ENCODE assay signal across 8 mouse cellular contexts in the genomic region with DNA sequence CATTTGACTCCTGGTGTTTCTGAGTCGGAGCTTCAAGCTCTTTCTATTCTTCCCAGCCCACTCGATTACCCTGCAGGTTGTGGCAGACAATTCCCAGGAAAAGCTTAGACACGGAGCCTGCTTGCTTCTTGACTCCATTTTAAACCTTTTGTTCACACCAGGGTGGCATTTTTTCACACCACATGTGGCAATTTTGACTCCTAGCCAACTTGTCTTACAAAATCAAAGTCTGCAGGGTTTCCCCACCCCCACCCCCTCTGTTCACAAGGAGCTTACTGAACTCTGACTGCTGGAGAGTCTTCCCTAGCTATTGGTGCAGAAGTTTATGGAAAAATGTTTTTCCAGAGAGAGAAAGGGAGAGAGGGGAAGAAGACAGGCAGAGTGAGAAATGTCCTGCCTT.
A peak's percentile ranks its signal among the peaks of the same experiment; 100 is the strongest.
DNase-seq lines count a peak whose midpoint lies in the region; ATAC-seq and TF ChIP-seq lines count a peak whose summit lies in the region.

No protein-coding gene starts in this region.

- TF ChIP-seq CTCF in left cerebral cortex, adult 2 months (IDR thresholded peaks at IDR 0.05): no peak; the same call in 1 of the 2 replicates

- no peak overlapping the region for H3K4me3 ChIP-seq in embryonic facial prominence, embryonic 11.5 days (ENCODE audit: low read depth, low read length)
- H3K4me3 ChIP-seq in heart, embryonic 14.5 days (ENCODE audit: control insufficient read depth in 1 of 2, insufficient read depth in 1 of 2, low read depth in 1 of 2, low read length in 2 of 2): 0 out of 4 replicates have a peak overlapping the region, but pooled peaks of 1 of the 2 experiments have one; percentile 8
- H3K4me3 ChIP-seq in left cerebral cortex, adult 2 months: peak overlapping the region; percentile 43

- no peak for ATAC-seq in embryonic facial prominence, embryonic 11.5 days (replicated peaks; ENCODE audit: insufficient number of reproducible peaks, low FRiP score, low TSS enrichment, low read depth)
- ATAC-seq in heart, embryonic 14.5 days (ENCODE audit: insufficient number of reproducible peaks, insufficient read depth, low FRiP score, low read depth): no peak

- H3K4me2 ChIP-seq in embryonic facial prominence, embryonic 11.5 days (ENCODE audit: low read depth, low read length): no peak overlapping the region
- H3K4me2 ChIP-seq in heart, embryonic 14.5 days (ENCODE audit: low read length): peak overlapping the region; percentile 45

- H3K4me1 ChIP-seq in embryonic facial prominence, embryonic 11.5 days (ENCODE audit: control insufficient read depth, insufficient read depth, low read length): no peaks in the 10 kb centered on the region
- peaks cover 5 to 7% of the 10 kb centered on the region in 2 experiments; a peak in 3 of 4 replicates for H3K4me1 ChIP-seq in heart, embryonic 14.5 days (ENCODE audit: control insufficient read depth in 2 of 2, insufficient read depth in 2 of 2, low read length in 2 of 2)

- H3K27me3 ChIP-seq in embryonic facial prominence, embryonic 11.5 days (ENCODE audit: control insufficient read depth, insufficient read depth, low read length): no peaks in the 10 kb centered on the region
- H3K27me3 ChIP-seq in heart, embryonic 14.5 days (ENCODE audit: control insufficient read depth, insufficient read depth, low read length): no peaks in the 10 kb centered on the region

- intact Hi-C loops in left cerebral cortex, adult 2 months (cut with DNase I): no loop called here

- WGBS in embryonic facial prominence, embryonic 11.5 days: 6% methylated on average over 3 of the region's 3 CpGs
- WGBS in heart, embryonic 14.5 days: 9% methylated on average over 3 of the region's 3 CpGs

- peak; percentile 30 to 47 for DNase-seq in left cerebral cortex, adult 18-20 months (ENCODE audit: low spot score in 2 of 2)
- no peak for DNase-seq in left cerebral cortex, adult 11 months (ENCODE audit: low spot score)
- peak; percentile 61 for DNase-seq in embryonic facial prominence, embryonic 11.5 days (ENCODE audit: low spot score)
- peak; percentile 16 to 25 for DNase-seq in left cerebral cortex, adult 2 months (ENCODE audit: extremely low spot score in 1 of 2, low spot score in 2 of 2)
- peak; percentile 71 for DNase-seq in neural tube, embryonic 10.5 days (ENCODE audit: extremely low spot score, low spot score)
- no peak for DNase-seq in c-Kit-positive CD71-positive TER-119-positive erythroid progenitor cells, embryonic 14.5 days (ENCODE audit: low spot score)
- DNase-seq in gastrocnemius, postnatal 4 days (ENCODE audit: low spot score in 2 of 2): no peak

- H3K9me3 ChIP-seq in embryonic facial prominence, embryonic 11.5 days (replicated peaks; ENCODE audit: control insufficient read depth, low read length): no peaks in the 10 kb centered on the region
- no peaks in the 10 kb centered on the region for H3K9me3 ChIP-seq in heart, embryonic 14.5 days (ENCODE audit: control insufficient read depth, low read length)

- no peak overlapping the region for H3K27ac ChIP-seq in embryonic facial prominence, embryonic 11.5 days (replicated peaks; ENCODE audit: low read depth, low read length)
- H3K27ac ChIP-seq in heart, embryonic 14.5 days (replicated peaks in 1 of 2; ENCODE audit: control insufficient read depth in 1 of 2, insufficient read depth in 1 of 2, low read depth in 2 of 2, low read length in 2 of 2): peak overlapping the region; percentile 56 to 64
- peak overlapping the region; percentile 87 for H3K27ac ChIP-seq in left cerebral cortex, adult 2 months

- peak overlapping the region; percentile 28 for H3K9ac ChIP-seq in embryonic facial prominence, embryonic 11.5 days (replicated peaks; ENCODE audit: low read length)
- peak overlapping the region; percentile 35 for H3K9ac ChIP-seq in heart, embryonic 14.5 days (ENCODE audit: low read length)

- no peaks in the 10 kb centered on the region for H3K36me3 ChIP-seq in embryonic facial prominence, embryonic 11.5 days (replicated peaks; ENCODE audit: control insufficient read depth, insufficient read depth, low read depth, low read length)
- H3K36me3 ChIP-seq in heart, embryonic 14.5 days (ENCODE audit: control insufficient read depth, insufficient read depth, low read length): no peaks in the 10 kb centered on the region

Comparison
In these comparisons a context has a peak if more than half of its experiments do, and no peak if none do; other contexts are left out.
1. DNase-seq: peak in left cerebral cortex, adult 18-20 months (2 of 2), embryonic facial prominence, embryonic 11.5 days (single experiment), left cerebral cortex, adult 2 months (2 of 2) and neural tube, embryonic 10.5 days (single experiment); none in left cerebral cortex, adult 11 months (single experiment), c-Kit-positive CD71-positive TER-119-positive erythroid progenitor cells, embryonic 14.5 days (single experiment) and gastrocnemius, postnatal 4 days (0 of 2).